Mouse (Mus musculus) lung, adult 2 months (tissue): ENCODE data around the gene Rnasek. TPM values are rescaled to one million over a fixed set of nuclear protein-coding genes. Genes with fewer than 3 reads are reported as not detected.

ENCODE experiments used
- DNase-seq: peaks from one replicate; pipeline ENCODE4 v3.0.0; 2022
- H3K4me1 ChIP-seq: fragments of 200-500 bp; 2 replicates; pipeline ENCODE4 v1.6.1; 2011; ENCODE audit warnings: low read length; ENCODE audit not compliant: control insufficient read depth, insufficient read depth
- H3K4me3 ChIP-seq: fragments of 200-500 bp; replicated peaks from 2 replicates; pipeline ENCODE3; 2011; ENCODE audit warnings: low read depth, mild to moderate bottlenecking, control low read depth, low read length; ENCODE audit errors: extremely low read depth
- CTCF ChIP-seq: fragments of 200-500 bp; IDR thresholded peaks from 2 replicates; pipeline ENCODE4 v1.5.1; 2011; ENCODE audit warnings: mild to moderate bottlenecking, low read length, control low read depth; ENCODE audit not compliant: insufficient read depth
- POLR2A ChIP-seq: fragments of 200-500 bp; IDR thresholded peaks from 2 replicates; pipeline ENCODE4 v1.6.1; 2011; ENCODE audit warnings: low read depth, mild to moderate bottlenecking, control low read depth, low read length, borderline replicate concordance; ENCODE audit errors: extremely low read depth
- WGBS: fragments of 180-500 bp; shearing (Covaris S2); methylation state at CpG from one replicate; pipeline ENCODE4 v1.1.7; 2018; 5-methylcytosine and 5-hydroxymethylcytosine counted together
- polyA plus RNA-seq: library from polyadenylated mRNA; depleted of rRNA; stranded (reverse); fragments of >200 nt; gene quantifications from 2 replicates; pipeline ENCODE4 v1.2.3, GENCODE M21; 2012; rRNA removed

Gene Rnasek
- polyA plus RNA-seq, 1 experiment: 143 TPM

DNA sequence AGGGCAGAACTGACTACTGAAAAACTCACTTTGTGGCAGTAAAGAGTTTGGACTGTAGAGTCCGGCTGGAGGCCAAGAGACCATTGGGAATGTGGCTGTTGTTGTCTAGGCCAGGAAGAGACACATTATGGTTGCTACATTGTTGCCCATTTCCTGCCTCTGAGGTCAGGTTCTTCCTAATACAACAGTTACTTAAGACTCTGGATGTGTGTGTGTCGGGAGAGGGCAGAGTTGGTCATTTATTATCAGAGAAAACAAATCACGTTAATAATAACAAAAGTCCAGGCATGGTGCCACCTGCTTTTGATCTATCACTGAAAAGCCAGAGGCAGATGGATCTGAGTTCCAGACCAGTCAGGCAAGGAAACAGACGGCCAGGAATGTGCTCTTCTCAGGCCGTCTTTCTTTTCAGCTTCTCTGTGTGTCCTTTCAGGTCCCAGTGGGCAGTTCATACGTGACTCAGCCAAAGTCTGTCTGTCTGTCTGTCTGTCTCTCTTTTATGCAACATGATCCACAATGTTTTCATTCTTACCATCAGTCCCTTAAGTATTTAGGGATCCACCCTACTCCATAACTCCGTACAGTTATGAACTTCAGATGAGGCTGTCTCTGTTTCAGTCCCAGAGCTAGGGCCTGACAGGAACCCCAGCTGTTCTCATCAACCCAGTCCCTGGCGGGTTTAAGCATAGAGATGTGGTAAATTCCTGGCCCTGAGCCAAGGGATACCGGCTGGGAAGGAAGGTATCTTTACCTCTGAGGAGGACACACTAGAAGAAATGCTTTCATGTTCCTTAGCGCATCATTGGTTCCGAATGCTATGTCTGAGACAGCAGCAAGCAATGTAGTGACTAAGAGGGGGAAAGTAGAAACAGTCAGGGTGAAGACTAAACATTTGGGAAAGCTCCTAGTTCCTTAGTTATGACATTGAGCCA lies 46.0 kb downstream of the Rnasek start:
- H3K4me1 ChIP-seq: peaks cover 8% of the 10 kb centered on the region
- DNase-seq: no peak
- no peak for TF ChIP-seq CTCF
- WGBS: 28% methylated on average over 11 of the region's 11 CpGs
- no peak overlapping the region for H3K4me3 ChIP-seq

DNA sequence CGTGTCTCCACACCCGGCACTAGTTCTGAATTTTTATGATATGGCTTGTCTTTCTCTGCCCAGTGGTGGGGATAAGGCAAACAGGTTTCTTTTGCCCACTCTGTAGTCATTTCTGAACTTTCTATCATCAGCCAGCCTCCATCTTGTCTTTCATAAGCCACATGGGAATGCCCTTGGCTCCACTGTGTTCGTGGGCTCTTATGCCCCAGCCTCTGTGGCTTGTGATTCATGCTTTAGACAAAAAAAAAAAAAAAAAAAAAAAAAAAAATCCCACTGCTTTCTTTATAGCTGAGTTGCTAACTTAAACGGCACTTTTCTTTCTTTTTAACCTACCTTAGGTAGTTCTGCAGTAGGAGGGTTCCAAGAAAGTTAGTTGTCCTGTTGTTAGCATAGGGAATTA lies 47.5 kb downstream of the Rnasek start:
- TF ChIP-seq CTCF: no peak
- no peak for TF ChIP-seq POLR2A
- Histone ChIP-seq H3K4me1 (peaks cover 8% of the 10 kb centered on the region), H3K4me3 (no peak overlapping the region)
- no peak for DNase-seq
- 81% methylated on average over 4 of the region's 4 CpGs for WGBS

DNA sequence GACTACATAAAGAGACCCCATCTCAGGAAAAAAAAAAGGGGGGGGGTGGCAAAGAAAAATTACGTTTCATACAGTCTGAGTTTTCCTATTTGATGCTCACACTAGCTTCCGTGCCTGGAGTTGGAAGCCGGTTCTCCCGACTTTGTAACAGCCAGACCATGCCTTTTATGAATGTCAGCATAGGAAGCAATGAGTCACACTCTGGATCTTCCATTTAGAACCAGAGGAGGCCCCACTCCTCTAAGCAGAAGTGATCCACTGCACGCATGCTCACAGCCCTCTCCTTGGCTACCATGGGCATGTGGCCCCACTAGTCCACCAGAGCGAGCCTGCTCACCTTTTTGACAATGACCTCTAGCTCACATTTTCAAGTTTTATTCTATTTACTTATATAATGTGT lies 48.5 kb downstream of the Rnasek start:
- H3K4me1 ChIP-seq: peaks cover 8% of the 10 kb centered on the region
- DNase-seq: no peak
- H3K4me3 ChIP-seq: no peak overlapping the region
- WGBS: 76% methylated on average over 6 of the region's 6 CpGs
- TF ChIP-seq CTCF (no peak), POLR2A (no peak)

DNA sequence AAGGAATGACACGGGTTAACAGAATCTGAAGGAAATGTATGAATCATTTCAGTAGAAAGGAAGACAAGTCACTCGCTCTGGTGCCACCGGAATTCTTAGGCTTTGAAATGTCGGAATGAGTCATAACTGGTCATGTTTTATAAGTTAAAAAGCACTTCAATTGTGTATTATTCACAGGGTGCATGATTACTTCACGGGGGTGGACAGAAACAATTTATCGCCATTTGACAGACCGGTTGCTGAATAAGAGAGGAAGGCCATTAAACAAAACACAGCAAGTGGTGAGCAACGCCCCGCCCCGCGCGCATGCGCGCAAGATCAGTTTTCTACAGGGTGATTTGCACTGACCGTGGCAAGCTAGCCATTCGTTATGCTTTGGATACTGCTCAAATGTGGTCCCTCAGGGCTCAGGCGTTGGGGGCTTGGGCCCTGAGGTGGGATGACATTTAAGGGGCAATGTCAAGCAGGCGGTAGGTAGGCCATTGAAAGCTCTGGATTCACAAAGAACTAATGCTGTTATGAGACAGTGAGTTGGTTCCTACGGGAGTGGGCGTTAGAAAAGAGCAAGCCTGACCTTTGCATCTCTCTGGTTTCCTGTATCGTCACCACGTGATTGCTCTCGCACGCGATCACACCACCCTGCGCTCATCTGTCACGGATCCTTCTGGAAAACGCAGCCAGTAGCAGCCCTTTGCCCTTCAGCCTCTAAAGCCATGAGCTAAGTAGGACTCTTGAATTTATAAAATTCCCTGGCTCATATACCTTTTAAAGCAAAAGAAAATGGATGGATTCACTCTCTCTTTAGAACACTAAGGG lies 50.1 kb downstream of the Rnasek start:
- no peak overlapping the region for H3K4me3 ChIP-seq
- TF ChIP-seq CTCF: no peak
- TF ChIP-seq POLR2A: no peak
- DNase-seq: no peak
- 71% methylated on average over 28 of the region's 28 CpGs for WGBS
- H3K4me1 ChIP-seq: peaks cover 8% of the 10 kb centered on the region

Other genes starting within 250 kb of the Rnasek start
- gene Gabarap, start 248.7 kb downstream of the Rnasek start, polyA plus RNA-seq: 333 and 615 TPM in 2 replicates
- gene Phf23, start 244.1 kb downstream of the Rnasek start, polyA plus RNA-seq: 15.0 and 22.9 TPM in 2 replicates
- gene Dvl2, start 239.2 kb downstream of the Rnasek start, polyA plus RNA-seq: 16.7 and 20.8 TPM in 2 replicates
- gene Acadvl, start 224.4 kb downstream of the Rnasek start, polyA plus RNA-seq: 63.1 and 88.6 TPM in 2 replicates
- 28.0 and 33.7 TPM in 2 replicates for gene Dlg4, start 222.9 kb downstream of the Rnasek start, polyA plus RNA-seq
- gene Asgr1, start 185.8 kb downstream of the Rnasek start, polyA plus RNA-seq: 2.4 and 4.9 TPM in 2 replicates
- 0.51 and 0.52 TPM in 2 replicates for gene Asgr2, start 147.2 kb downstream of the Rnasek start, polyA plus RNA-seq
- gene Mgl2, start 109.5 kb downstream of the Rnasek start, polyA plus RNA-seq: 12.1 and 17.7 TPM in 2 replicates
- gene Clec10a, start 83.6 kb downstream of the Rnasek start, polyA plus RNA-seq: 4.0 and 4.2 TPM in 2 replicates
- 211 and 239 TPM in 2 replicates for gene Slc16a11, start 27.1 kb downstream of the Rnasek start, polyA plus RNA-seq
- 9.2 and 11.3 TPM in 2 replicates for gene Slc16a13, start 18.8 kb downstream of the Rnasek start, polyA plus RNA-seq
- gene Bcl6b, start 10.0 kb downstream of the Rnasek start, polyA plus RNA-seq: 21.9 and 25.6 TPM in 2 replicates
- gene 0610010K14Rik, start 1.9 kb downstream of the Rnasek start, polyA plus RNA-seq: 79.0 and 80.9 TPM in 2 replicates
- gene Gm21988, start within 50 bp of the Rnasek start, polyA plus RNA-seq: 6.6 and 7.2 TPM in 2 replicates
- gene Alox12, start 15.5 kb upstream of the Rnasek start, polyA plus RNA-seq: 4.6 and 9.2 TPM in 2 replicates
- gene Alox12e, start 82.8 kb upstream of the Rnasek start, polyA plus RNA-seq: 0.31 and 0.40 TPM in 2 replicates
- gene Alox15, start 112.2 kb upstream of the Rnasek start, polyA plus RNA-seq: 4.2 and 14.2 TPM in 2 replicates
- 15.9 and 17.4 TPM in 2 replicates for gene Pelp1, start 170.2 kb upstream of the Rnasek start, polyA plus RNA-seq
- gene Arrb2, start 192.8 kb upstream of the Rnasek start, polyA plus RNA-seq: 48.2 and 80.2 TPM in 2 replicates
- gene Med11, start 212.1 kb upstream of the Rnasek start, polyA plus RNA-seq: 21.6 and 26.9 TPM in 2 replicates
- gene Zmynd15, start 219.6 kb upstream of the Rnasek start, polyA plus RNA-seq: 8.7 and 12.3 TPM in 2 replicates
- 67.2 and 74.6 TPM in 2 replicates for gene Cxcl16, start 220.1 kb upstream of the Rnasek start, polyA plus RNA-seq